Mouse (Mus musculus) forebrain, embryonic 10.5 days (tissue): ENCODE data around the gene Mast4. TPM values are rescaled to one million over a fixed set of nuclear protein-coding genes. Genes with fewer than 3 reads are reported as not detected.
A peak's percentile ranks its signal among the peaks of the same experiment; 100 is the strongest.

ENCODE experiments used
- DNase-seq: peaks from one replicate; pipeline ENCODE4 v3.0.0-alpha.2; 2017; ENCODE audit warnings: low spot score; ENCODE audit errors: extremely low spot score
- H3K27ac ChIP-seq: fragments of 300-500 bp; sonication (generic); 2 replicates; pipeline ENCODE4 v1.5.1; 2016; ENCODE audit warnings: mild to moderate bottlenecking
- H3K27me3 ChIP-seq: fragments of 300-500 bp; sonication (generic); 2 replicates; pipeline ENCODE4 v1.6.1; 2016; ENCODE audit warnings: mild to moderate bottlenecking; ENCODE audit not compliant: poor library complexity, severe bottlenecking
- H3K36me3 ChIP-seq: fragments of 300-500 bp; sonication (generic); replicated peaks from 2 replicates; pipeline ENCODE4 v1.6.1; 2016; ENCODE audit warnings: mild to moderate bottlenecking, moderate library complexity
- H3K4me1 ChIP-seq: fragments of 300-500 bp; sonication (generic); 2 replicates; pipeline ENCODE4 v1.6.1; 2016
- H3K4me3 ChIP-seq: fragments of 300-500 bp; sonication (generic); 2 replicates; pipeline ENCODE4 v1.5.1; 2016; ENCODE audit warnings: mild to moderate bottlenecking, moderate library complexity
- H3K9me3 ChIP-seq: fragments of 300-500 bp; sonication (generic); 2 replicates; pipeline ENCODE4 v1.6.1; 2016; ENCODE audit warnings: mild to moderate bottlenecking, moderate library complexity
- WGBS: fragments of 180-500 bp; shearing (Covaris S2); methylation state at CpG from one replicate; pipeline ENCODE4 v1.1.7; 2016; 5-methylcytosine and 5-hydroxymethylcytosine counted together
- polyA plus RNA-seq: library from polyadenylated mRNA; unstranded; fragments of >200 nt; fragmentation: Nextera tagmentation; extraction: Ambion mirVana; gene quantifications from 2 replicates; pipeline ENCODE4 v1.2.1, GENCODE M21; 2016

The Mast4 gene
- polyA plus RNA-seq, 1 experiment from 2014 or later, result 18.3 TPM

- Histone ChIP-seq H3K9me3 (no peaks in the 10 kb centered on the region), H3K4me3 (no peak overlapping the region), H3K4me1 (peaks cover 6% of the 10 kb centered on the region; the same call in 1 of the 2 replicates), H3K36me3 (no peaks in the 10 kb centered on the region), H3K27me3 (no peaks in the 10 kb centered on the region), H3K27ac (no peak overlapping the region)
- WGBS, result 90% methylated on average over 7 of the region's 7 CpGs
- no peak for DNase-seq
Measured at GRCm38 (mm10) chr13:102992680-102993423, 341.4 kb downstream of the Mast4 start.

GRCm38 (mm10) chr13:102991928-102992327, 342.4 kb downstream of the Mast4 start:
- Histone ChIP-seq H3K4me3 (no peak overlapping the region), H3K36me3 (no peaks in the 10 kb centered on the region), H3K9me3 (no peaks in the 10 kb centered on the region), H3K27ac (no peak overlapping the region), H3K27me3 (no peaks in the 10 kb centered on the region), H3K4me1 (peaks cover 6% of the 10 kb centered on the region; the same call in 1 of the 2 replicates)
- WGBS, result 86% methylated on average over 11 of the region's 11 CpGs
- no peak for DNase-seq

GRCm38 (mm10) chr13:102991196-102991595, 343.1 kb downstream of the Mast4 start:
- WGBS, result 90% methylated on average over 7 of the region's 7 CpGs
- Histone ChIP-seq H3K27ac (no peak overlapping the region), H3K36me3 (no peaks in the 10 kb centered on the region), H3K4me1 (peaks cover 6% of the 10 kb centered on the region; the same call in 1 of the 2 replicates), H3K27me3 (no peaks in the 10 kb centered on the region), H3K9me3 (no peaks in the 10 kb centered on the region), H3K4me3 (no peak overlapping the region)
- no peak for DNase-seq

GRCm38 (mm10) chr13:102990085-102990484, 344.2 kb downstream of the Mast4 start:
- Histone ChIP-seq H3K9me3 (no peaks in the 10 kb centered on the region), H3K4me3 (no peak overlapping the region), H3K27ac (no peak overlapping the region), H3K4me1 (peaks cover 6% of the 10 kb centered on the region; the same call in 1 of the 2 replicates), H3K36me3 (no peaks in the 10 kb centered on the region), H3K27me3 (no peaks in the 10 kb centered on the region)
- 89% methylated on average over 1 of the region's 1 CpGs for WGBS
- DNase-seq, result no peak

- WGBS, result 83% methylated on average over 11 of the region's 11 CpGs
- H3K36me3 ChIP-seq, result no peaks in the 10 kb centered on the region
- no peak for DNase-seq
- H3K4me1 ChIP-seq, result peaks cover 6% of the 10 kb centered on the region; the same call in 1 of the 2 replicates
- H3K9me3 ChIP-seq, result no peaks in the 10 kb centered on the region; the same call in 1 of the 2 replicates
- H3K27me3 ChIP-seq, result no peaks in the 10 kb centered on the region
- no peak overlapping the region for H3K27ac ChIP-seq
- H3K4me3 ChIP-seq, result no peak overlapping the region
Measured at GRCm38 (mm10) chr13:102989616-102990015, 344.7 kb downstream of the Mast4 start.

GRCm38 (mm10) chr13:102988976-102989375, 345.3 kb downstream of the Mast4 start:
- 92% methylated on average over 4 of the region's 4 CpGs for WGBS
- Histone ChIP-seq H3K9me3 (peaks cover 2% of the 10 kb centered on the region; the same call in 1 of the 2 replicates), H3K4me1 (peaks cover 6% of the 10 kb centered on the region; the same call in 1 of the 2 replicates), H3K27ac (no peak overlapping the region), H3K4me3 (no peak overlapping the region), H3K36me3 (no peaks in the 10 kb centered on the region), H3K27me3 (no peaks in the 10 kb centered on the region)
- no peak for DNase-seq

- Histone ChIP-seq H3K27ac (no peak overlapping the region), H3K9me3 (peaks cover 2% of the 10 kb centered on the region; the same call in 1 of the 2 replicates), H3K36me3 (no peaks in the 10 kb centered on the region), H3K4me3 (no peak overlapping the region), H3K4me1 (peaks cover 6% of the 10 kb centered on the region; the same call in 1 of the 2 replicates), H3K27me3 (no peaks in the 10 kb centered on the region)
- WGBS, result 76% methylated on average over 11 of the region's 11 CpGs
- DNase-seq, result no peak
Measured at GRCm38 (mm10) chr13:102988251-102988895, 345.9 kb downstream of the Mast4 start.

- DNase-seq, result no peak
- Histone ChIP-seq H3K4me1 (peaks cover 6% of the 10 kb centered on the region; the same call in 1 of the 2 replicates), H3K4me3 (no peak overlapping the region), H3K27ac (no peak overlapping the region), H3K9me3 (peaks cover 2% of the 10 kb centered on the region; the same call in 1 of the 2 replicates), H3K36me3 (no peaks in the 10 kb centered on the region), H3K27me3 (no peaks in the 10 kb centered on the region)
- WGBS, result 96% methylated on average over 4 of the region's 4 CpGs
Measured at GRCm38 (mm10) chr13:102984550-102984949, 349.7 kb downstream of the Mast4 start.

- H3K27ac ChIP-seq, result no peak overlapping the region
- no peaks in the 10 kb centered on the region for H3K27me3 ChIP-seq
- DNase-seq, result no peak
- no peak overlapping the region for H3K4me3 ChIP-seq
- 89% methylated on average over 5 of the region's 5 CpGs for WGBS
- no peaks in the 10 kb centered on the region for H3K36me3 ChIP-seq
- H3K9me3 ChIP-seq, result no peaks in the 10 kb centered on the region
- no peaks in the 10 kb centered on the region for H3K4me1 ChIP-seq
Measured at GRCm38 (mm10) chr13:102973853-102974252, 360.4 kb downstream of the Mast4 start.

- no peaks in the 10 kb centered on the region for H3K9me3 ChIP-seq
- 96% methylated on average over 6 of the region's 6 CpGs for WGBS
Measured at GRCm38 (mm10) chr13:102963471-102963870, 370.8 kb downstream of the Mast4 start.

GRCm38 (mm10) chr13:102958273-102959270, 375.7 kb downstream of the Mast4 start:
- H3K4me1 ChIP-seq, result peaks cover 15% of the 10 kb centered on the region
- no peaks in the 10 kb centered on the region for H3K36me3 ChIP-seq
- WGBS, result 59% methylated on average over 19 of the region's 19 CpGs
- H3K27ac ChIP-seq, result no peak overlapping the region
- H3K9me3 ChIP-seq, result no peaks in the 10 kb centered on the region
- DNase-seq, result no peak
- H3K27me3 ChIP-seq, result peaks cover 3% of the 10 kb centered on the region; the same call in 1 of the 2 replicates
- H3K4me3 ChIP-seq, result peak overlapping the region; percentile 47

More at GRCm38 (mm10) chr13:102963471-102963870, 370.8 kb downstream of the Mast4 start:
- Histone ChIP-seq H3K4me3 (no peak overlapping the region), H3K36me3 (no peaks in the 10 kb centered on the region), H3K4me1 (peaks cover 1% of the 10 kb centered on the region), H3K27ac (no peak overlapping the region), H3K27me3 (peaks cover 3% of the 10 kb centered on the region; the same call in 1 of the 2 replicates)
- DNase-seq, result no peak
